Mouse (Mus musculus): ENCODE results near the gene Magi2. TPM values are rescaled to one million over a fixed set of nuclear protein-coding genes. Genes with fewer than 3 reads are reported as not detected.

Magi2 gene
- polyA plus RNA-seq (2014; fragmentation: Nextera tagmentation; extraction: Ambion mirVana): 3.8 and 5.0 TPM in 2 replicates

- peak within 1 kb of the TSS; percentile 78 for H3K9ac ChIP-seq (ENCODE audit: low read depth, low read length)
- ATAC-seq (ENCODE audit: low read depth) (peak; percentile 61; the same call in 1 of the 2 replicates), DNase-seq (ENCODE audit: low spot score) (no peak)
- H3K4me3 ChIP-seq (ENCODE audit: low read depth, low read length): peak within 1 kb of the TSS; percentile 74
- 0 out of 2 replicates have a peak, but pooled peaks cover 8% of the 10 kb centered on the region for H3K27me3 ChIP-seq (replicated peaks; ENCODE audit: control insufficient read depth, insufficient read depth, low read length)
- H3K9me3 ChIP-seq (ENCODE audit: control insufficient read depth, low read length): no peaks in the 10 kb centered on the region
- peak within 1 kb of the TSS; percentile 96 for H3K4me2 ChIP-seq (ENCODE audit: low read depth, low read length)
- H3K4me1 ChIP-seq (ENCODE audit: control insufficient read depth, insufficient read depth, low read length): no peaks in the 10 kb centered on the region
- peak within 1 kb of the TSS; percentile 75 for H3K27ac ChIP-seq (replicated peaks; ENCODE audit: low read depth, low read length)
- 2% methylated on average over 4 of the region's 26 CpGs for WGBS
- no peaks in the 10 kb centered on the region for H3K36me3 ChIP-seq (ENCODE audit: control insufficient read depth, insufficient read depth, low read length)
Observed at GRCm38 (mm10) chr5:19226866-19227243, at the start of gene Magi2. Gene Magi2, plus strand, starts transcription at chr5:19227036.

- H3K27me3 ChIP-seq (replicated peaks; ENCODE audit: control insufficient read depth, insufficient read depth, low read length): no peaks in the 10 kb centered on the region
- whole genome bisulfite sequencing: 47% methylated on average over 6 of the region's 6 CpGs
- DNase-seq (ENCODE audit: low spot score) (no peak), ATAC-seq (ENCODE audit: low read depth) (no peak)
- no peak overlapping the region for H3K4me3 ChIP-seq (ENCODE audit: low read depth, low read length)
- H3K4me1 ChIP-seq (ENCODE audit: control insufficient read depth, insufficient read depth, low read length): no peaks in the 10 kb centered on the region
- no peaks in the 10 kb centered on the region for H3K9me3 ChIP-seq (ENCODE audit: control insufficient read depth, low read length)
- no peak overlapping the region for H3K9ac ChIP-seq (ENCODE audit: low read depth, low read length)
- H3K36me3 ChIP-seq (ENCODE audit: control insufficient read depth, insufficient read depth, low read length): no peaks in the 10 kb centered on the region
- H3K4me2 ChIP-seq (ENCODE audit: low read depth, low read length): no peak overlapping the region
- H3K27ac ChIP-seq (replicated peaks; ENCODE audit: low read depth, low read length): no peak overlapping the region
Observed at GRCm38 (mm10) chr5:19178594-19178993, 48.2 kb upstream of the Magi2 start.

- H3K4me3 ChIP-seq (ENCODE audit: low read depth, low read length): no peak overlapping the region
- H3K27ac ChIP-seq (replicated peaks; ENCODE audit: low read depth, low read length): no peak overlapping the region
- H3K4me2 ChIP-seq (ENCODE audit: low read depth, low read length): no peak overlapping the region
- ATAC-seq (ENCODE audit: low read depth) (no peak), DNase-seq (ENCODE audit: low spot score) (no peak)
- 89% methylated on average over 2 of the region's 2 CpGs for WGBS
- H3K9ac ChIP-seq (ENCODE audit: low read depth, low read length): no peak overlapping the region
- no peaks in the 10 kb centered on the region for H3K36me3 ChIP-seq (ENCODE audit: control insufficient read depth, insufficient read depth, low read length)
- H3K9me3 ChIP-seq (ENCODE audit: control insufficient read depth, low read length): no peaks in the 10 kb centered on the region
- H3K4me1 ChIP-seq (ENCODE audit: control insufficient read depth, insufficient read depth, low read length): no peaks in the 10 kb centered on the region
- no peaks in the 10 kb centered on the region for H3K27me3 ChIP-seq (replicated peaks; ENCODE audit: control insufficient read depth, insufficient read depth, low read length)
Observed at GRCm38 (mm10) chr5:19186175-19186574, 40.7 kb upstream of the Magi2 start.

GRCm38 (mm10) chr5:19211665-19212064, 15.2 kb upstream of the Magi2 start:
- DNase-seq (ENCODE audit: low spot score) (no peak), ATAC-seq (ENCODE audit: low read depth) (no peak)
- WGBS: 89% methylated on average over 3 of the region's 3 CpGs
- Histone ChIP-seq H3K4me2 (ENCODE audit: low read depth, low read length) (no peak overlapping the region), H3K9me3 (ENCODE audit: control insufficient read depth, low read length) (no peaks in the 10 kb centered on the region), H3K36me3 (ENCODE audit: control insufficient read depth, insufficient read depth, low read length) (no peaks in the 10 kb centered on the region), H3K4me1 (ENCODE audit: control insufficient read depth, insufficient read depth, low read length) (no peaks in the 10 kb centered on the region), H3K27me3 (replicated peaks; ENCODE audit: control insufficient read depth, insufficient read depth, low read length) (no peaks in the 10 kb centered on the region), H3K9ac (ENCODE audit: low read depth, low read length) (no peak overlapping the region), H3K27ac (replicated peaks; ENCODE audit: low read depth, low read length) (no peak overlapping the region), H3K4me3 (ENCODE audit: low read depth, low read length) (no peak overlapping the region)

GRCm38 (mm10) chr5:19226144-19226865, 531 bp upstream of the Magi2 start:
- Histone ChIP-seq H3K27ac (replicated peaks; ENCODE audit: low read depth, low read length) (peak overlapping the region; percentile 75), H3K27me3 (replicated peaks; ENCODE audit: control insufficient read depth, insufficient read depth, low read length) (0 out of 2 replicates have a peak, but pooled peaks cover 8% of the 10 kb centered on the region), H3K4me3 (ENCODE audit: low read depth, low read length) (peak overlapping the region; percentile 74), H3K4me1 (ENCODE audit: control insufficient read depth, insufficient read depth, low read length) (no peaks in the 10 kb centered on the region), H3K9ac (ENCODE audit: low read depth, low read length) (peak overlapping the region; percentile 78), H3K36me3 (ENCODE audit: control insufficient read depth, insufficient read depth, low read length) (no peaks in the 10 kb centered on the region), H3K4me2 (ENCODE audit: low read depth, low read length) (peak overlapping the region; percentile 96), H3K9me3 (ENCODE audit: control insufficient read depth, low read length) (no peaks in the 10 kb centered on the region)
- peak; percentile 97 for ATAC-seq (ENCODE audit: low read depth)
- DNase-seq (ENCODE audit: low spot score): peak; percentile 94
- 1% methylated on average over 11 of the region's 51 CpGs for WGBS

GRCm38 (mm10) chr5:19227281-19227680, 445 bp downstream of the Magi2 start:
- Histone ChIP-seq H3K4me1 (ENCODE audit: control insufficient read depth, insufficient read depth, low read length) (no peaks in the 10 kb centered on the region), H3K27ac (replicated peaks; ENCODE audit: low read depth, low read length) (peak overlapping the region; percentile 75), H3K4me3 (ENCODE audit: low read depth, low read length) (peak overlapping the region; percentile 74), H3K9me3 (ENCODE audit: control insufficient read depth, low read length) (no peaks in the 10 kb centered on the region), H3K9ac (ENCODE audit: low read depth, low read length) (peak overlapping the region; percentile 78), H3K36me3 (ENCODE audit: control insufficient read depth, insufficient read depth, low read length) (no peaks in the 10 kb centered on the region), H3K27me3 (replicated peaks; ENCODE audit: control insufficient read depth, insufficient read depth, low read length) (0 out of 2 replicates have a peak, but pooled peaks cover 8% of the 10 kb centered on the region), H3K4me2 (ENCODE audit: low read depth, low read length) (peak overlapping the region; percentile 96)
- ATAC-seq (ENCODE audit: low read depth) (no peak), DNase-seq (ENCODE audit: low spot score) (no peak)
- under 1% methylated on average over 17 of the region's 21 CpGs for WGBS

GRCm38 (mm10) chr5:19227791-19228331, 1.0 kb downstream of the Magi2 start:
- ATAC-seq (ENCODE audit: low read depth) (no peak), DNase-seq (ENCODE audit: low spot score) (peak; percentile 32)
- H3K27me3 ChIP-seq (replicated peaks; ENCODE audit: control insufficient read depth, insufficient read depth, low read length): 0 out of 2 replicates have a peak, but pooled peaks cover 8% of the 10 kb centered on the region

GRCm38 (mm10) chr5:19241797-19242196, 15.0 kb downstream of the Magi2 start:
- Histone ChIP-seq H3K9me3 (ENCODE audit: control insufficient read depth, low read length) (no peaks in the 10 kb centered on the region), H3K27me3 (replicated peaks; ENCODE audit: control insufficient read depth, insufficient read depth, low read length) (no peaks in the 10 kb centered on the region), H3K4me1 (ENCODE audit: control insufficient read depth, insufficient read depth, low read length) (no peaks in the 10 kb centered on the region), H3K4me2 (ENCODE audit: low read depth, low read length) (no peak overlapping the region), H3K4me3 (ENCODE audit: low read depth, low read length) (no peak overlapping the region), H3K36me3 (ENCODE audit: control insufficient read depth, insufficient read depth, low read length) (no peaks in the 10 kb centered on the region), H3K9ac (ENCODE audit: low read depth, low read length) (no peak overlapping the region), H3K27ac (replicated peaks; ENCODE audit: low read depth, low read length) (no peak overlapping the region)
- DNase-seq (ENCODE audit: low spot score) (no peak), ATAC-seq (ENCODE audit: low read depth) (no peak)

More at GRCm38 (mm10) chr5:19227791-19228331, 1.0 kb downstream of the Magi2 start:
- Histone ChIP-seq H3K4me2 (ENCODE audit: low read depth, low read length) (peak overlapping the region; percentile 96), H3K36me3 (ENCODE audit: control insufficient read depth, insufficient read depth, low read length) (no peaks in the 10 kb centered on the region), H3K9me3 (ENCODE audit: control insufficient read depth, low read length) (no peaks in the 10 kb centered on the region), H3K4me1 (ENCODE audit: control insufficient read depth, insufficient read depth, low read length) (no peaks in the 10 kb centered on the region), H3K4me3 (ENCODE audit: low read depth, low read length) (peak overlapping the region; percentile 74), H3K27ac (replicated peaks; ENCODE audit: low read depth, low read length) (no peak overlapping the region), H3K9ac (ENCODE audit: low read depth, low read length) (peak overlapping the region; percentile 78)
- WGBS: 0% methylated on average over 14 of the region's 14 CpGs

Data from embryonic facial prominence, embryonic 14.5 days (tissue).